Mouse (Mus musculus) left cerebral cortex, adult 9 months (tissue): ENCODE measurements at regions not wholly inside any gene's neighbourhood (a gene's known extent, or its start where the extent isn't known, plus 50 kb on each side); places are given as distances from the start of the nearest gene placed in this dataset.
A peak's percentile ranks its signal among the peaks of the same experiment; 100 is the strongest.
"Not testable (repeated sequence)": the region's sequence is repeated elsewhere in the genome, so short reads cannot be mapped to it uniquely, and the experiment has no call there.

ENCODE experiments used
- DNase-seq, 2 experiments: peaks; one replicate each; pipeline ENCODE4 v3.0.0; 2022; ENCODE audit warnings: low spot score in 2 of 2

GRCm38 (mm10) chr8:30063148-30063547 is 2615.7 kb downstream of the Poteg start:
- DNase-seq, result no peak

GRCm38 (mm10) chr8:30077726-30078125 is 2630.3 kb downstream of the Poteg start:
- DNase-seq, result no peak

- no peak for DNase-seq
Observed at GRCm38 (mm10) chr8:30127766-30128165, 2680.3 kb downstream of the Poteg start.

- DNase-seq, result no peak
Observed at GRCm38 (mm10) chr8:30134999-30135398, 2687.5 kb downstream of the Poteg start.

- peak in 1 of 2 experiments; percentile 7 for DNase-seq
Observed at GRCm38 (mm10) chr8:30151181-30151844, 2703.8 kb downstream of the Poteg start.

GRCm38 (mm10) chr8:30152921-30153320 is 2705.5 kb downstream of the Poteg start:
- no peak for DNase-seq

GRCm38 (mm10) chr8:30171881-30172280 is 2724.4 kb downstream of the Poteg start:
- no peak for DNase-seq

GRCm38 (mm10) chr8:30202746-30203145 is 2755.3 kb downstream of the Poteg start:
- DNase-seq, result not testable (repeated sequence)

- no peak for DNase-seq
Observed at GRCm38 (mm10) chr8:30227354-30227753, 2779.9 kb downstream of the Poteg start.

GRCm38 (mm10) chr8:30233266-30233665 is 2785.8 kb downstream of the Poteg start:
- DNase-seq, result no peak

- DNase-seq, result no peak
Observed at GRCm38 (mm10) chr8:30251797-30252196, 2804.3 kb downstream of the Poteg start.

GRCm38 (mm10) chr8:30269949-30270910 is 2822.8 kb downstream of the Poteg start:
- no peak for DNase-seq

- DNase-seq, result peak; percentile 13 to 46
Observed at GRCm38 (mm10) chr8:30289169-30289568, 2841.7 kb downstream of the Poteg start.

- no peak for DNase-seq
Observed at GRCm38 (mm10) chr8:30331201-30331600, 2883.7 kb downstream of the Poteg start.

GRCm38 (mm10) chr8:30333352-30333751 is 2885.9 kb downstream of the Poteg start:
- no peak for DNase-seq

GRCm38 (mm10) chr8:30359464-30359863 is 2912.0 kb downstream of the Poteg start:
- no peak for DNase-seq

GRCm38 (mm10) chr8:30365721-30366120 is 2918.3 kb downstream of the Poteg start:
- DNase-seq, result no peak

- DNase-seq, result no peak
Observed at GRCm38 (mm10) chr8:30391936-30392335, 2944.5 kb downstream of the Poteg start.

GRCm38 (mm10) chr8:30439423-30439822 is 2989.1 kb upstream of the 5930422O12Rik start:
- no peak for DNase-seq

GRCm38 (mm10) chr8:30441821-30442220 is 2986.7 kb upstream of the 5930422O12Rik start:
- no peak for DNase-seq

- DNase-seq, result no peak
Observed at GRCm38 (mm10) chr8:30443874-30444273, 2984.6 kb upstream of the 5930422O12Rik start.

- no peak for DNase-seq
Observed at GRCm38 (mm10) chr8:30444274-30444673, 2984.2 kb upstream of the 5930422O12Rik start.

GRCm38 (mm10) chr8:30458136-30458535 is 2970.4 kb upstream of the 5930422O12Rik start:
- DNase-seq, result no peak
